Mouse (Mus musculus) ZHBTc4 (cell line): ENCODE measurements around the gene Snrpc.

Source experiments
- DNase-seq: peaks from one replicate; pipeline ENCODE4 v3.0.0-alpha.2; 2011; ENCODE audit warnings: low read depth, low spot score

The Snrpc gene

DNA sequence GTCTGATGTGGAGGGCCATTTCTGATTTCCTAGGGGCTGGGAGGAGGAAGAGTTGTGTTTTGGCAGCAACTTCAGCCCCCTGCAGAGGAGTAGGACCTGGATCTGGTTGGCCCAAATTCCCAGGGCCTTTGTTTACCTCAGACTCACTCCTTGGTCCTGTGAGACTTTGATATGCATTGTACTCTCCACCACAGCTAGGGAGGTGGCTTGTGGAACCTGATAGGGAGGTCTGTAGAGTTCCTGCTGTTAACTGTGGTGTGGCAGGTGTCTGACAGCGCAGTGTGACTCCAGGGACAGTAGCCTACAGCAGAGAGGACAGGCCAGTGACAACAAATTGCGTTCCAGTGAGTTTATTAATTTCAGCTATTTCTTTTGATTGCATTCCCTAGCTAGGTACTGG, 21.2 kb downstream of the Snrpc start:
- peak; percentile 51 for DNase-seq

GRCm38 (mm10) chr17:27865461-27865860, 27.5 kb downstream of the Snrpc start:
- DNase-seq = no peak

GRCm38 (mm10) chr17:27866737-27867136, 28.8 kb downstream of the Snrpc start:
- DNase-seq = no peak

DNA sequence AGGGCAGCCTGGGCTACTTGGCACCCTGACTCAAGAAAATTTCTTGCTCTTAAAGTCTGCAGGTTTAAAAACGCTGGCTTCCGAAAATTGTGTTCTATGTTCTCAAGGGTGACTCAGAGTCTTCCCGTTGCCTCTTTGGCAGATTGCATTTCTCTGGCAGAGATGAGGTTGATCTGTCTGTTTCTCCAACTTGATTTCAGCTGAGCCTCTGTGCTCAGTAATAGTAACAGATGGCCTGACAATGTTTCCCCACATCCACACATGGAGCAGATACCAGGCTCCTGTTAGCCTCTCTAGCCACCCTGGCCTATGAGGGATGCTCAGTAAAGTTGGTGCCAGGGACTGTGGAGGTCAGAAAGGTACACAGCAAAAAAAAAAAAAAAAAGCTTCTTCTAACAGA, 33.9 kb downstream of the Snrpc start:
- no peak for DNase-seq

- DNase-seq = no peak
Measured at GRCm38 (mm10) chr17:27873583-27873982, 35.6 kb downstream of the Snrpc start.

DNA sequence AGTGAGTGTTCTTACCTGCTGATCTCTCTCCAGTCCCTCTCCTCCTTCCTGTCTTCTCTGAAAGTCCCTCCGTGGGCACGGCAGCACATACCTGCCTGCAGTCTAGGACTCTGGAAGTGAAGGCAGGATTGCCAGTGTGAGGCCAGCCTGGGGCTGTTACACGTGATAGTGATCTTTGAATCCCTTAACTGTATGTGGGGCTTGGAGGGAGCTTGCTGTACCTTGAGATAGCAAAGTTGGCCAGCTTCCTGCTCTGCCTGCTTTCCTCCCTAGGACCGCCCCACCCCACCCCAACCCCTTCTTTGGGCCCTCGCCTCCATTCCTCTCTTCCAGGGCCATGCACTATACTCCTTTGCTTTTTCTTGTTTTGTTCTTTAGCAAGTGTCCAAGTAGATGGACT, 36.6 kb downstream of the Snrpc start:
- DNase-seq = no peak

DNA sequence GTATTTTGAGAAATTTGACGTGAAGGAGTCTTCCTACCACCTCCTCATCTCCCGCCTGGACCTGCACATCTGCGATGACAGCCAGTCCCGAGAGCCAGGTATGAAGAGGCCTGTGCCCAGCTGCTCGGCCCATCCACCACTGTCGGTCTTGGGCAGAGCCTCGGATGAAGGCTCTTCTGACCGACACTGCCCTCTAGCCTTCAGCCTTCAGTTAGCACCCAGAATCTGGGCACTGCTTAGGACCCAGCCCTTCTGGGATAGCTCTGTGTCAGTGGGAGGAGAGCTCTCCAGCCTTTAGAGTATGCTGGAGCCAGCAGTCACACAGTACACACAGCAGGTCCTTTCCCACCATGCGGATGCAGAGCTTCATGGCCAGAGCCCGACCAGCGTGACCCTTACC, 43.6 kb downstream of the Snrpc start:
- peak; percentile 53 for DNase-seq

GRCm38 (mm10) chr17:27883129-27883528, 45.2 kb downstream of the Snrpc start:
- DNase-seq = no peak

GRCm38 (mm10) chr17:27883994-27884393, 46.0 kb downstream of the Snrpc start:
- DNase-seq = no peak

DNA sequence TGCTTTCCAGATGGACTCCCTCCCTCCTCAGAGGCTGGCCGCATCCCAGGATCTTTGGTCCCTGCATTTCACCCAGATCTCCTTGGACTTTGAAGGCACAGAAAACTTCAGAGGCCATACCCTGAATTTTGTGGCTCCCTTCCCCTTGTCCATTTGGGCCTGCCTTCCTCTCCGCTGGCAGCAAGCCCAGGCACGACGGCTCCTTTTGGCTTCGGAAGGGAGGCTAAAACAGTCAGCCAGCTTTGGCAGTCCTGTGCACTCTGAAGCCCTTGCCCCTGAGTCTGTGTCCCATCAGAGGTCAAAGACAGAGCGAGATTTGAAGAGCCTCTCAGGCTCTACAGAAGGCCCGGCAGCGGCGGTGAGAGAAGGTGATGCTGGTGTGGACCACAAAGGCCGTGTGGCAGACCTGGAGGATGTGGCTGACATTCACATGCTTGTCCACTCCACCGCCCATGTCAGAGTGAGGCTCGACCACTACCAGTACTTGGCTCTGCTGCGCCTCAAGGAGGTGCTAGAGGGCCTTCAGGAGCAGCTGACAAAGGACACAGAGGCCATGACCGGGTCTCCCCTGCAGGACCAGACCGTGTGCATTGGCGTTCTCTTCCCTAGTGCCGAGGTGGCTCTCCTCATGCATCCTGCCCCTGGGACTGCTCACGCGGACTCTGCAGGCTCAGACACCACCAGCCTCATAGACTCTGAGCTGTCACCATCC, 48.7 kb downstream of the Snrpc start:
- peak; percentile 39 for DNase-seq
